Mouse (Mus musculus) liver, adult 2 months (tissue): ENCODE measurements around the gene Sh3gl2.

Source experiments
- CTCF ChIP-seq: fragments of 200-500 bp; IDR thresholded peaks from 2 replicates; pipeline ENCODE4 v1.5.1; 2011; ENCODE audit warnings: low read depth, low read length, control low read depth
- POLR2A ChIP-seq: fragments of 200-500 bp; IDR thresholded peaks from 2 replicates; pipeline ENCODE4 v1.6.1; 2011; ENCODE audit warnings: low read length, control low read depth; ENCODE audit not compliant: insufficient read depth; ENCODE audit errors: extremely low read depth

DNA sequence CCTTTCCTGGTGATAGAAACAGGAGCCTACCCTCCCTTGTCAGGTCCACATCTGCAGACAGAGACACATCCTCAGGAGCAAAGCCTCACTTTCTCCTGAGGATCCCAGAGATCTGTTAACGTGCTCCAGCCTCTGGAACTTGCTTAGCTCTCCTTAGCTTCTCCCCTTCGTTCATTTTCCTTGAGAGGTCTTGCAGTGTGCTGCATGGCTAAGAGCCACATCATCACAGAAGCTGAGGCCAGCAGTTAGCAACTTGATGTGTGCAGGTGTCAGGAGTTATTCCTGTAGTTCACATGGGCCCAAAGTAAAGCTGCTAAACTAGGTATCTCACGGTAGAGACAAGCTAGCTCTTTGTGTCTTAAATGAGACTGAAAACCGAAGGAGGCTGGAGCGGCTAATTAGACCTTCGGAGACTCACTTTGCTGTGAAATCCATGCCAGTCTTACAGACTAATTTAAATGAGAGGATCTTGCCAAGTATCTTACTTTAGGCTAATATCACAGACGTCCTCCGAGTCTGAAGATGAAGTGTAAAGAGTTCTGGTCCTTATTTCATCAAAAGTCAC lies 143.2 kb downstream of the Sh3gl2 start:
- TF ChIP-seq POLR2A (no peak), CTCF (no peak)
